Mouse (Mus musculus) left cerebral cortex, adult 18-20 months (tissue): ENCODE data around the gene Rims4. TPM values are rescaled to one million over a fixed set of nuclear protein-coding genes. Genes with fewer than 3 reads are reported as not detected.

Source experiments
- total RNA-seq, 2 experiments: library from RNA; stranded (reverse); gene quantifications; 2 replicates each; pipeline ENCODE4 v1.2.3; 2021

Rims4 gene
- total RNA-seq, 2 experiments from 2014 or later = 85.6 TPM

Other genes with a start within 250 kb of the Rims4 start
- under 1 TPM; 0.70 to 0.80 TPM for gene Ada, start 168.4 kb downstream of the Rims4 start, total RNA-seq
- not detected for gene Ccn5, start 97.8 kb downstream of the Rims4 start, total RNA-seq
- gene Kcnk15, start 65.0 kb downstream of the Rims4 start, total RNA-seq = under 1 TPM; 0.30 to 0.63 TPM
- gene Ywhab, start 76.3 kb upstream of the Rims4 start, total RNA-seq = 100 to 1,000 TPM; 469 to 487 TPM
- gene Pabpc1l, start 106.8 kb upstream of the Rims4 start, total RNA-seq = 1 to 10 TPM in 1 of 2 experiments, under 1 TPM in 1; 0.51 to 1.3 TPM
- gene Stk4, start 151.6 kb upstream of the Rims4 start, total RNA-seq = 10 to 100 TPM; 37.9 to 41.2 TPM
- 10 to 100 TPM; 88.4 to 88.7 TPM for gene Tomm34, start 152.5 kb upstream of the Rims4 start, total RNA-seq